Mouse (Mus musculus) layer of hippocampus, adult 2 months (tissue): ENCODE results near the gene Hebp1. TPM values are rescaled to one million over a fixed set of nuclear protein-coding genes. Genes with fewer than 3 reads are reported as not detected.

ENCODE experiments used
- DNase-seq, 2 experiments: peaks; one replicate each; pipeline ENCODE4 v3.0.0; 2022; ENCODE audit warnings: low spot score in 2 of 2
- H3K27ac ChIP-seq: fragments of 200-600 bp; 2 replicates; pipeline ENCODE4 v1.8.1; 2022
- H3K4me3 ChIP-seq: fragments of 200-600 bp; 2 replicates; pipeline ENCODE4 v1.8.1; 2022; ENCODE audit warnings: mild to moderate bottlenecking
- CTCF ChIP-seq: fragments of 200-600 bp; conservative IDR thresholded peaks from 2 replicates; pipeline ENCODE4 v1.8.1; 2022; ENCODE audit warnings: antibody characterized with exemption, mild to moderate bottlenecking, moderate library complexity
- total RNA-seq, 2 experiments: library from RNA; stranded (reverse); gene quantifications; 2 replicates each; pipeline ENCODE4 v1.2.3; 2021

Hebp1 gene
- total RNA-seq, 2 experiments from 2014 or later: 74.1 to 79.1 TPM

DNA sequence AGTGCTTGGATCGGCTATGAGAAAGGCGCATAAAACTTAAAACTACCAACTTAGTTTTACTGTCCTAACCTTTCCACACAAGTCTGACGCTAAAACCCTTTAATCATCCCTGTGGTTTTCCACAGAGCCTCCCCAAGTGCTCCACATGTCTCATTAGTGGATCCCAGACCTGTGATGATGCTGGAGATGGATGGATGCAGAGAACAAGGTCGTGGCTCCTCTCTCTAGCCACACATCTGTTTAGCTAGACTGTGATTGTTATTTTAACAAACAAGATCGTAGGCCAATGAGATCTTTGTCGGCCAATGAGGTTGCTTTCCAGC is 84.7 kb downstream of the Hebp1 start:
- no peak for TF ChIP-seq CTCF
- Histone ChIP-seq H3K4me3 (no peak overlapping the region), H3K27ac (no peak overlapping the region)
- DNase-seq: no peak

DNA sequence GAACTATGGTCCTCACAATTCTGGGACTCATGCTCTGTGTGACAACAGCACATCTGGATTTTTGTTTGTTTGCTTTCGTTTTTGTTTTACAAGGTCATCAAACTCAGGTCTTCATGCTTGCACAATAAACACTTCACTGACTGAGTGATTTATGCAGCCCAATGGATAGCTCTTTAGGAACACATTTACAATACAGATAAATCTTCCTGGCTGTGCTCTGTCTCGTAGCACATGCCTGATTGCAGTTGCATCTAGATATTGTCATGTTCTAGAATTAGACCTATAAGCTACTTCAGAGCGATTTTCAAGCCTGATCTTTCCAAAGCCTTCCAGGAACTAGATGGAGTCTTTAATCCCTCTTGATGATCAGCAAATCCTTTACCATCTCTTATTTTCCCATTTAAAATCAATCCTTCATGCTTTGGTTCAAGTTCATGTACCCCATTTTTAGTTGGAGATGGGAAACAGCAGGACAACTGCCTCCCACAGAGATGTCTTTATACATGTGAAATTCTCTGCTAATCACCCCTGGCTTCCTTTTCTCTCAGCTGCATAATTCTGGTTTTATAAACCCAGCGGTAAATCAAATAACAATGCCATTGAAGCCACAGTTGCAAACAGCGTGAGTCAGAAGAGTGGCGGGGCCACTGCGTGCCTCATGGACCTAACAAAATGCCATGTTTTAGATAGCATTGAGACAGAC is 85.3 kb downstream of the Hebp1 start:
- Histone ChIP-seq H3K4me3 (no peak overlapping the region), H3K27ac (no peak overlapping the region)
- TF ChIP-seq CTCF: no peak
- DNase-seq: no peak

DNA sequence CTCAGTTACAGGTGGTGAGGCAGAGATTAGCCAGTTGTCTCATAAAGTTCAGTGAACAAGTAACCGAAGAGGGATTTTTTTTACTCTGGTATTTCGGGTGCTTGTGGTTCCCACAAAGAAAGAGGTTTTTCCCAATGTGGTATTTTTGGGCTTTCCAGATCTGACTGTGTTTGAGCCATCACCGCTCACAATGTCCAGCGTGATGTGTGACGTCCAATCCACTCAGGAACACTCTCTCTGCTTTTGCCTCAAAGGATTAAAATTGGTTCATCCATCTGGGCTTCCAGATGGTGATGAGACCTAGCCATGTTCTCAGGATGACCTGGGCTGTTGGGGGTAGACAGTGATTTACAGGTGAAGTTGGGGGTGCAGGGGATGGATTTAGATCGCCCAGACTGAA is 90.8 kb downstream of the Hebp1 start:
- TF ChIP-seq CTCF: no peak
- no peak overlapping the region for H3K4me3 ChIP-seq
- DNase-seq: no peak
- H3K27ac ChIP-seq: no peak overlapping the region

DNA sequence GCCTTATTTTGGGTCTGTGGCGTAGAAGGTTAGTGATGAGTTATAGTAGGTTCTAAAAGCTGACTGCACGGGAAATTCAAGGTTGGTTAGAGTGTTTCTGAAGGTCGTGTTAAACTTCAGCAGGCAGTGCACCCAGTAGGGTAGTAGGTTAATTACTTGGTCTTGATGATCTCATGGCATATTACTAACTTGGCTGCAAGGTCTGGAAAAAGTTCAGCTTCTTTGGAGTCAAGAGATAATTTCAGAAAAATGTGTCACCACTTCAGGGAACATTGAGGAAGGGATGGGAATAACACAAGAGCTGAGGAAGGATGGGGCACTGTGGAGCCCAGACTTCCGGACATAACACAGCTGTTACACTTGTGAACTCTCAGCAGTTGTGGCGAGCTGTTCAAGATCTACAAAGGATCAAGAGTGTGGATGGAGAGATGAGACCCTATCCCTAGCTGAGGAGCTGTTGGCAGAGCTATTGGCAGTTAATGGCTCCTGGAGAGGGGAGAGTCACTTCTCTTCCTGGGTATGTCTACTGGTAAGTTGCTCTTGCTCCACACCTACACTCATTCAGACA is 95.0 kb downstream of the Hebp1 start:
- Histone ChIP-seq H3K27ac (no peak overlapping the region), H3K4me3 (no peak overlapping the region)
- TF ChIP-seq CTCF: no peak
- no peak for DNase-seq

DNA sequence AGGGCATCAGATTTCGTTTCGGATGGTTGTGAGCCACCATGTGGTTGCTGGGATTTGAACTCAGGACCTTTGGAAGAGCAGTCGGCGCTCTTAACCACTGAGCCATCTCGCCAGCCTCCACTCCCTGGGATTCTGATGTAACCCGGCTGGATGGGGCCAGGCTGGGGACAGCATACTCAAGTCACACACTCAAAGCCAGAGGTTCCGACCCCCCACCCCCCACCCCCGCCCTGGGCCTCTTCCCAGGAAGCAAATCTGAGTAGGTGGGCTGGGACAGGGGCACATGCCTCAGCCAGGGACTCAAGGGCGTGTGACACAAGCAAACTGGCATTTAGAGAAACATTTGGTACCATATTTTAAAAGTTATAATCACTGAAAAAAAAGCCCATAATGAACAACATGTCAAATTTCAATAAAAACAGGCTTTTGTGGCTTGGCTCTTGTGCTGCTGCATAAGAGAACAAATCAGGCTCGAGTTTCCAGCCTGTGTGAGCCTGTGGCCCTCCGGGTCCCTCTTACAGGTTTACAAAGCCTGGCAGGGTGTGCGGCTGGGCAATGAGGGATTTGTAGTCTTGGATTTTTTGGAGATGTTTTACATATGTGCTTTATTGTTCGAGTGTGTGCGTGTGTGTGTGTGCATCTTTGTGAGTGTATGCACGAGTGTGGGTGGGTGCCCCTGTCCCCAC is 96.9 kb downstream of the Hebp1 start:
- DNase-seq: no peak
- Histone ChIP-seq H3K4me3 (no peak overlapping the region), H3K27ac (no peak overlapping the region)
- TF ChIP-seq CTCF: no peak

DNA sequence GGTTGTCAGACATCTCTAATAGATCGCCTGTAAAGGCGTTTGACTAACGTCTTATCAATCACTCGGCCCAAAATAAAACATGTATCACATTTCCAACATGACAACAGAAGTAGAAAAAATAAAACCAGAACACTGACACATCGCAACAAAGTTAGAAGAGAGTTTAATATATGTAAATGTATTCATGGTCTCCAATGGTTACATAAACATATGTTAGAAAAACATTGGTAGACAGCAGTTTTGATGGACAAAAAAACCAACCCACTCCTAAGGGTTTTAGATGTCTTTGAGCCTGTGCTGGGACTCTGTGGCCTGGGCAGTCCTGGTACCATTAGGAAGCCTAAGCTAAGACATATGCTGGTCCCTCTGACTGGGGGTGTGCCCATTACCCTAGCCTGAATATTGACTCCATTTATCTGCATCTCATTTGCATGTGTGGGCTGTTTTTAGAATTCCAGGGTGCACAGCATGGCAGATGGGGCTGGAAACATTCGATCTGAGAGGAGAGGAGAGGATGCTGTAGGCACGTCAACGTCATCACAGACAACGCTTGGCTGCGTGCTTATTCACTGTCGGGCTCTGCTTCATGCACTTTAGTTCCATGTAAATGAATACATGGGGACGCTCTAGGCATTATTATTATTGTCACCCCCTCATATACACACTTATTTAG is 104.9 kb downstream of the Hebp1 start:
- DNase-seq: peak; percentile 49 to 81
- H3K27ac ChIP-seq: peak overlapping the region; percentile 91
- no peak for TF ChIP-seq CTCF
- no peak overlapping the region for H3K4me3 ChIP-seq

DNA sequence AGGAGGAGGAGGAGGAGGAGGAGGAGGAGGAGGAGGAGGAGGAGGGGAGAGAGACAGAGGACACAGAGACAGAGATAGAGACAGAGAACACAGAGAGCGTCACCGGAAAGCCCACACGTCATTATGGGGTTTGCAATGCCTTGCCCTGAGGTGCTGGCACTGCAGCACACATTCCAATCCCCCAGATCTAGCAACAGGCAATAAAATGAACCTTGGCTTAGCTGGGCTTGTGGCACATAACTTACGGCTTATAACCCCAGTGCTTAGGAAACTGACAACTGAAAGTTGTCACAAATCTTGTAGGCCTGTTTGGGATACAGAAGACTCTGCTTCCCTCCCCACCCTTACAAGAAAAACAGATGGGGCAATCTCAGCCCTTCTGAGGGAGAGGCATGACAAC is 107.2 kb downstream of the Hebp1 start:
- Histone ChIP-seq H3K27ac (no peak overlapping the region), H3K4me3 (no peak overlapping the region)
- no peak for DNase-seq
- no peak for TF ChIP-seq CTCF

DNA sequence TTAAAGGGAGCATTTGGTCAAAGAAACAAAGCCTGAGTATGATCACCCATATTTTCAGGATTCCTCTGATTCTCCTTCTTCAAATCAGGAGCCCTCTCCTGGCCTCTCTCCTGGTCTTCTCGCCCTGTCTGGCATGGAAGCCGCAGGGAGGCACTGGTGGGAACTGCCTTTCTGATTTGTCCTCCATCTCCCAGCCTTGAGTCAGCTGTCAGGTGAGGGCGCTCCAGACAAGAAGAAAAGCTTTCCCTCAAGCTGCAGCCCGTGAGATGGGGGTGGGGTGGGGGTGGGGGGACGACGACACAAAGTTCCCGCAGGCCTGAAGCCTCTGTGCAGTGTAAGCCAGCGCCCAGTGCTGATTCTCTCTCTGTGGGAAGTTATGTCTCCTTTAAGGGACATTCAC is 108.0 kb downstream of the Hebp1 start:
- DNase-seq: peak; percentile 41 to 66
- Histone ChIP-seq H3K27ac (peak overlapping the region; percentile 73), H3K4me3 (no peak overlapping the region)
- TF ChIP-seq CTCF: peak; percentile 63

DNA sequence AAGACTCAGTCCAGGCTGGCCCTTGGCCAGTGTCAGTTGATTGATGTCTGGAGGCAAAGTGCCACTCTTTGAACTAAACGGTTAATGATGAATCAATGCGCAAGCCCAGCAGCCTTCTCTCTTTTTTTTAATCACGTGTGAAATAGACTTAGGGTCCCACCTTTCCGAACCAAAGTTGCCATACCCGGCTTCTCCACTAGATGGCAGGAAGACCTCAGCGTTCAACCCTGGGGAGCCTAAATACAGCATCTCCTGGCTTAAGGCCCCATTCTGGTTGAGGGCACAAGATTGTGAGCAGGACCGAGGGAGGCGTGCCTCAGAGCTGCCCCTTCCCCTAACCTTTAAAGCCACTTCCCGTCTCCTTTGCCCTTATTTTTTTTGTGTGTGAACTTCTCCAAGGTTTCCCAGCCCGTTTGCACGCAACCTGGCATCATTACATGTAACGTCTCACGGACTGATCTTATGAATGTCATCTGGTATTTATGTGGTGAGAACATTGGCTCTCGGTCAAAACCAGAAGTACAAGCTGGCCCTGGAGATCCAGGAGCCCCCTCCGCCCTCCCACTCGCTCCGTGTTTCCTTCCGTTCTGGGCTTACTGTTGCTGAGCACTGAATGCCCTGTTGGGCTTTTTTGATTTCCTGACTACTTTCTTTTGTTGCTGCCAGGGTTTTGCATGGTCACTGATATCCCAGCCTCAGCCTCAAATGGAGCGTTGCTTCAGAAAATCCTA is 109.9 kb downstream of the Hebp1 start:
- DNase-seq: peak; percentile 80 to 88
- TF ChIP-seq CTCF: peak; percentile 90
- peak overlapping the region; percentile 37 for H3K4me3 ChIP-seq
- H3K27ac ChIP-seq: peak overlapping the region; percentile 66

Other genes starting within 250 kb of the Hebp1 start
- 1 to 10 TPM; 1.9 to 2.5 TPM for gene Apold1, start 216.3 kb downstream of the Hebp1 start, total RNA-seq
- gene Ddx47, start 186.4 kb downstream of the Hebp1 start, total RNA-seq: 10 to 100 TPM; 58.9 to 60.5 TPM
- under 1 TPM in 1 of 2 experiments, not detected in 1; 0.41 TPM for gene Gprc5a, start 132.4 kb downstream of the Hebp1 start, total RNA-seq
- not detected for gene Gprc5d, start 79.7 kb downstream of the Hebp1 start, total RNA-seq
- gene Fam234b, start within 50 bp of the Hebp1 start, total RNA-seq: 100 to 1,000 TPM; 161 to 166 TPM
- under 1 TPM in 1 of 2 experiments, not detected in 1; 0.47 TPM for gene Gsg1, start 56.3 kb upstream of the Hebp1 start, total RNA-seq
- under 1 TPM in 1 of 2 experiments, not detected in 1; 0.27 TPM for gene Pbp2, start 112.4 kb upstream of the Hebp1 start, total RNA-seq
- gene Emp1, start 164.5 kb upstream of the Hebp1 start, total RNA-seq: 1 to 10 TPM; 2.0 to 2.8 TPM